Mouse (Mus musculus) neural tube, embryonic 12.5 days (tissue): ENCODE measurements around the gene Rnaseh2c. TPM values are rescaled to one million over a fixed set of nuclear protein-coding genes. Genes with fewer than 3 reads are reported as not detected.

Experiments used
- ATAC-seq: fragments of 200-750 bp; cut with Nextera tagmentation; 2 replicates; pipeline ENCODE4 v1.8.0; 2017; ENCODE audit warnings: low read depth, mild to moderate bottlenecking, moderate TSS enrichment, moderate library complexity; ENCODE audit not compliant: low FRiP score
- H3K27ac ChIP-seq: fragments of 300-500 bp; sonication (generic); 2 replicates; pipeline ENCODE4 v1.5.1; 2016
- H3K27me3 ChIP-seq: fragments of 300-500 bp; sonication (generic); replicated peaks from 2 replicates; pipeline ENCODE4 v1.6.1; 2016; ENCODE audit warnings: mild to moderate bottlenecking
- H3K36me3 ChIP-seq: fragments of 300-500 bp; sonication (generic); 2 replicates; pipeline ENCODE4 v1.6.1; 2016; ENCODE audit warnings: mild to moderate bottlenecking
- H3K4me1 ChIP-seq: fragments of 300-500 bp; sonication (generic); 2 replicates; pipeline ENCODE4 v1.6.1; 2016
- H3K4me2 ChIP-seq: fragments of 300-500 bp; sonication (generic); replicated peaks from 2 replicates; pipeline ENCODE4 v1.6.1; 2016; ENCODE audit warnings: mild to moderate bottlenecking
- H3K4me3 ChIP-seq: fragments of 300-500 bp; sonication (generic); 2 replicates; pipeline ENCODE4 v1.5.1; 2016
- H3K9ac ChIP-seq: fragments of 300-500 bp; sonication (generic); 2 replicates; pipeline ENCODE4 v1.6.1; 2016; ENCODE audit warnings: mild to moderate bottlenecking
- H3K9me3 ChIP-seq: fragments of 300-500 bp; sonication (generic); 2 replicates; pipeline ENCODE4 v1.6.1; 2016; ENCODE audit warnings: mild to moderate bottlenecking
- WGBS: fragments of 180-500 bp; shearing (Covaris S2); methylation state at CpG from one replicate; pipeline ENCODE4 v1.1.7; 2016; 5-methylcytosine and 5-hydroxymethylcytosine counted together
- polyA plus RNA-seq: library from polyadenylated mRNA; unstranded; fragments of >200 nt; fragmentation: Nextera tagmentation; extraction: Ambion mirVana; gene quantifications from 2 replicates; pipeline ENCODE4 v1.2.1, GENCODE M21; 2016

The Rnaseh2c gene
- polyA plus RNA-seq, 1 experiment from 2014 or later, result 140 TPM

DNA sequence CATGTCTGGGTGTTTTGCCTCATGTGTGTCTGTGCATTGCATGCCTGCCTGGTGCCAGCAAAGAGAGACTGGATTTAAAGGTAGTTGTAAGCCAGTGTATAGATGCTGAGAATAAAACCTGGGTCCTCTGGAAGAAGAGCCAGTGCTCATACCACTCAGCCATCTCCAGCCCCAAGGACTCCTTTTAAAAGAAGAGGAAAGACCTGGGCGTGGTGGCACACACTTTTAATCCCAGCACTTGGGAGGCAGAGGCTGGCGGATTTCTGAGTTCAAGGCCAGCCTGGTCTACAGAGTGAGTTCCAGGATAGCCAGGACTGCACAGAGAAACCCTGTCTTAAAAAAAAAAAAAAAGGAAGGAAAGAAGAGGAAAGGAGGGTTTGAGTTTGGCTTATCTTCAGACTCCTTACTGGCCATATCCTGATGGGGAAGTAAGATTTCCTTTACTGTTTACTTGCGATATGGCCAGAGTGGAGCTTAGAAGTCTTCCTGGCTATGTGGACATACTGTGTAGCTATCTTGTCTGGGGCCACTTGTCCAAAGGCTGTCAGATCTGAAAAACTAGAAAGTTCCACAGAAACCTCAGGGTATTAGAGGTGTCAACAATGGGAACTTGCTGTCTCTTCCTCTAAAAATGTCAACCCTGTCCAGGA, 11.2 kb downstream of the Rnaseh2c start:
- ATAC-seq, result no peak
- no peak overlapping the region for H3K27ac ChIP-seq
- 80% methylated on average over 3 of the region's 3 CpGs for WGBS

DNA sequence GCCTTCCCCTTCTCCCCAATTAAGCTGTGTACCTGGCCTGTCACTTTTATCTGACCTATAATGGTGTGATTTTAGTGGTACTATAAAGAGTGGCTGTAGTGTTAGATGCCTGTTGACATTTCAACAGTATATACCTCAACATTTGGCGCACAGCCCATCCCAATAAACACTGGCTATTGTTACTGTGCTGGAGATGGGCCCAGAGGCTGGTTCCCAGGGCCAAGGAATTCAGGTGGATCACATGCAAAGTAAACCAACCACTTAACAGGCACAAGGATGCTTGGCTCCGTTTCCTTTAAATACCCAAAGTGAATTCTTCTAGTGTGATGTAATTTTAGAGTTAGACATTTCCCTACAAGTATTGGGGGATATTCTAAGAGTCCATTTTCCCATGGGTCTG, 13.3 kb downstream of the Rnaseh2c start:
- no peak overlapping the region for H3K4me3 ChIP-seq
- no peak overlapping the region for H3K9ac ChIP-seq
- H3K4me1 ChIP-seq, result peaks cover 7% of the 10 kb centered on the region; the same call in 1 of the 2 replicates
- H3K9me3 ChIP-seq, result no peaks in the 10 kb centered on the region
- 73% methylated on average over 2 of the region's 2 CpGs for WGBS
- 0 out of 2 replicates have a peak, but pooled peaks cover 4% of the 10 kb centered on the region for H3K27me3 ChIP-seq
- no peaks in the 10 kb centered on the region for H3K36me3 ChIP-seq
- H3K27ac ChIP-seq, result no peak overlapping the region
- no peak overlapping the region for H3K4me2 ChIP-seq
- ATAC-seq, result no peak

More for the DNA sequence above, 11.2 kb downstream of the Rnaseh2c start:
- Histone ChIP-seq H3K4me3 (no peak overlapping the region), H3K9ac (no peak overlapping the region), H3K36me3 (peaks cover 10% of the 10 kb centered on the region), H3K4me1 (peaks cover 21% of the 10 kb centered on the region), H3K9me3 (no peaks in the 10 kb centered on the region), H3K4me2 (no peak overlapping the region), H3K27me3 (0 out of 2 replicates have a peak, but pooled peaks cover 4% of the 10 kb centered on the region)

DNA sequence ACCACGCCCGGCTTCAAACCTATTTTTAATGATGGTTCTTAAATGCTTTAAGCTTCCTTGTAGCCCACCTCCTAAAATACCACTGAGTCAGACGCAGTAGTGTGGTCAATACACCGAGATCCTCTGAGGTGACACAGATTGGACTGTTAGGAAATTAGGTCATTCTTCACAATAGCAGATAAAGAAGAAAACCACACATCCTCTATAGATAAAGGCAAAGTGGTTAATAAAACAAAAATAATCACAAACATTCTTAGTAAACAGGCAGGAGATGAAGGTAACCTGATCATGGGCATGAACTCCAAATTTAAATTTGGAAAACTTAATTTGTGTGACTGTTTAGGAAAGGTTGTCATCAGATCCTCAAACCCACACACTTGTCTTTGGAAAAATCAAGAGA, 18.3 kb downstream of the Rnaseh2c start:
- Histone ChIP-seq H3K4me2 (no peak overlapping the region), H3K9ac (no peak overlapping the region), H3K27ac (no peak overlapping the region), H3K36me3 (no peaks in the 10 kb centered on the region), H3K27me3 (0 out of 2 replicates have a peak, but pooled peaks cover 4% of the 10 kb centered on the region), H3K9me3 (no peaks in the 10 kb centered on the region), H3K4me1 (no peaks in the 10 kb centered on the region), H3K4me3 (no peak overlapping the region)
- ATAC-seq, result no peak
- WGBS, result 82% methylated on average over 4 of the region's 4 CpGs

DNA sequence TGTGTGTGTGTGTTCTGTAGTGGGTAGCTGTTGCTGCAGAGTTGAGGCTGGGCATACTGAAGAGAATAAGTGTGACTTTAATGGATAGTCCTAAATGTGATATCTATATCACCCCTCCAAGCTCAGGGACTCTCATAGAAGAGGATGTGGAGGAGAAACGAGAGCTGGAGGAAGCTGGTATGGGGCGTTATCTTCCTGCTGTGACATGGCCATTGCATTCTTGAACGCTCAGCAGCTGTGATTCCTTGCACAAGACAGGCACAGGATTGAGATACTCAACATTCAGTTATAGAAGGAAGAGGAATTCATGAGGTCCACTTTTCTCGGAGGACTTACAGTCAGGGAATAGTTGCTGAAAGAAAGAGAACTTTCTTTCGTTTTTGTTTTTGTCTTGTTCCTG, 20.2 kb downstream of the Rnaseh2c start:
- no peak overlapping the region for H3K4me3 ChIP-seq
- H3K4me1 ChIP-seq, result no peaks in the 10 kb centered on the region
- H3K36me3 ChIP-seq, result no peaks in the 10 kb centered on the region
- no peaks in the 10 kb centered on the region for H3K9me3 ChIP-seq
- H3K9ac ChIP-seq, result no peak overlapping the region
- H3K27me3 ChIP-seq, result no peaks in the 10 kb centered on the region
- WGBS, result 80% methylated on average over 5 of the region's 5 CpGs
- ATAC-seq, result no peak
- H3K4me2 ChIP-seq, result no peak overlapping the region
- no peak overlapping the region for H3K27ac ChIP-seq

DNA sequence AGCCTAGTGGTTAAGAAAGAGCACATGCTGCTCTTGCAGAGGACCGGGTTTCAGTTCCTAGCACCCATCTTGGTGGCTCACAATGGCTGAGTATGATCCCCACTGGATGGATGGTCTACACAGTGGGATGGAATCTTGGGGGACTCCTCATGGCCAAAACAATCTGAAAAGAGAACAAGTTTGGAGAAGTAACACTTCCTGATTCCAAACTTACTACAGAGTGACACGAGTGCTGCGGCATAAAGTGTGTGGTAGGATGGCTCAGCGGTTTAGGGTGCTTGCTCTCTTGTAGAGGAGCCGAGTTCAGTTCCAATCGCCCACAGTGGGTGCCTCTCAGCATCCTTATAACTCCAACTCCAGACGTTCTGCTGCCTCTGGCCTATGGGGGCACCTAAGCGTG, 23.6 kb downstream of the Rnaseh2c start:
- WGBS, result 91% methylated on average over 8 of the region's 8 CpGs
- H3K9ac ChIP-seq, result no peak overlapping the region
- ATAC-seq, result no peak
- no peak overlapping the region for H3K4me3 ChIP-seq
- H3K36me3 ChIP-seq, result no peaks in the 10 kb centered on the region
- no peaks in the 10 kb centered on the region for H3K27me3 ChIP-seq
- H3K4me1 ChIP-seq, result no peaks in the 10 kb centered on the region
- no peak overlapping the region for H3K4me2 ChIP-seq
- no peak overlapping the region for H3K27ac ChIP-seq
- H3K9me3 ChIP-seq, result no peaks in the 10 kb centered on the region

DNA sequence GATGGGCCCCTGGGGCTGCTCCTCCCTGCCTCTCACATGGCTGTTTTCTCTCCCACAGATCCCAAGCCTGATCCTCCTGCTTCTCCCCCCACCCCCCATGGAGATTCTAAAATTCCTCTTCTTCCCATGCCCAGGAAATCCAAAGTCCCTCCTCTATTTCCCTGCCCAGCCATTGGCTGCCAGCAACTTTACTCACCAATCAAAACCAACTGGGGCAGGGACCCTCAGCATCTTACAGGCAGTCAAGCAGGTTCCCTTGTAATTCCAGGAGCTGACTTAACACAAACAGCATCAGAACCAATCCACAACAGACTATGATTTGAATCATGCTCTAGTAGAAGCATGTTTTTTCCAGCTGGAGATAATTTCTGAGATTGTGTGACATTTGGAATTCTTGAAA, 28.2 kb downstream of the Rnaseh2c start:
- Histone ChIP-seq H3K4me2 (no peak overlapping the region), H3K9me3 (no peaks in the 10 kb centered on the region), H3K4me3 (no peak overlapping the region), H3K36me3 (no peaks in the 10 kb centered on the region), H3K9ac (no peak overlapping the region), H3K27ac (no peak overlapping the region), H3K27me3 (no peaks in the 10 kb centered on the region), H3K4me1 (no peaks in the 10 kb centered on the region)
- ATAC-seq, result no peak

DNA sequence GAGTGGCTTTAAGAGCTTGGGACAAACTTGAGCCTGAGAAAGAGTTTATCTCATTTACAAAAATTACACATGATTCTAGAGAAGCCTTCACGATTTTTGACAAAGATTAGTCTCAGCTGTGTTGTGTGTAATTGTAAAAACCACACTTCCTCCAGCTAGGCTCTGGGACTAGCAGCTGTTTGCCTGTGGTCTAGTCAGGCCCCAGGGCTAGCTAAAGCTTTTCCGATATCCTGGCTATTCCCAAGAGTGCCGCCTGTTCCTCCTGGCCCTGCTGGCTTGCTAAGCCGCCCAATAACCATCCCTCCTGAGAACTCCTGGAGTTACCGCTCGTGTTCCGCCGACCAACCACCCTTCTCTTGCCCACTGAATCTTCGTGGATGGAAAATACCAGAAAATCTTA, 30.4 kb downstream of the Rnaseh2c start:
- no peak overlapping the region for H3K9ac ChIP-seq
- WGBS, result 72% methylated on average over 9 of the region's 9 CpGs
- H3K4me3 ChIP-seq, result no peak overlapping the region
- no peaks in the 10 kb centered on the region for H3K9me3 ChIP-seq
- no peaks in the 10 kb centered on the region for H3K36me3 ChIP-seq
- H3K27ac ChIP-seq, result no peak overlapping the region
- no peaks in the 10 kb centered on the region for H3K27me3 ChIP-seq
- peaks cover 6% of the 10 kb centered on the region for H3K4me1 ChIP-seq
- no peak overlapping the region for H3K4me2 ChIP-seq
- ATAC-seq, result no peak

DNA sequence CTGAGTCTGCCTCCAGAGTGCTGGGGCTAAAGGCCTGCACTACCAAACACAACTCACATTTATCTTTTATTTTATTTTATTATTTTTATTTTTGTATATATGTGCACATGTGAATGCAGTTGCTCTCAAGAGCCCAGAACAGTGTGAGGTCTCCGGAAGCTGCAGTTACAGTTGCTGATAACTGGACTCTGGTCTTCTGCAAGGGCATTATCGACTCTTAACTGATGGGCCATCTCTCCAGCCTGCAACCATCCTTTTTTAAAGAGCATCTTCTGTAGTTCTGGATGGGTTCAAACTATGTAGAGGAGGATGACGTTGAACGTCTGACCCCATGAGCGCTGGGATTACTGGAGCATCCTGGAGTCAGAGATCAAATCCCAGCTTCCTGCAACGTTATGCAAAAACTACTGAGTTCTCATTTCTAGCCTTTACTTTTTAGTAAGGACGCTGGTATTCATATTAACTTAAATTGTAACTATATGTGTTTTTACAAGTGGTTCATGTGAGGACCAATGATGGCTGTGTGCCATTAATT, 34.4 kb downstream of the Rnaseh2c start:
- peaks cover 19% of the 10 kb centered on the region for H3K36me3 ChIP-seq
- H3K27me3 ChIP-seq, result no peaks in the 10 kb centered on the region
- no peak overlapping the region for H3K27ac ChIP-seq
- H3K9me3 ChIP-seq, result no peaks in the 10 kb centered on the region
- H3K4me3 ChIP-seq, result no peak overlapping the region
- peaks cover 15% of the 10 kb centered on the region for H3K4me1 ChIP-seq
- ATAC-seq, result no peak
- no peak overlapping the region for H3K9ac ChIP-seq
- no peak overlapping the region; the same call in 1 of the 2 replicates for H3K4me2 ChIP-seq
- WGBS, result 85% methylated on average over 7 of the region's 7 CpGs

DNA sequence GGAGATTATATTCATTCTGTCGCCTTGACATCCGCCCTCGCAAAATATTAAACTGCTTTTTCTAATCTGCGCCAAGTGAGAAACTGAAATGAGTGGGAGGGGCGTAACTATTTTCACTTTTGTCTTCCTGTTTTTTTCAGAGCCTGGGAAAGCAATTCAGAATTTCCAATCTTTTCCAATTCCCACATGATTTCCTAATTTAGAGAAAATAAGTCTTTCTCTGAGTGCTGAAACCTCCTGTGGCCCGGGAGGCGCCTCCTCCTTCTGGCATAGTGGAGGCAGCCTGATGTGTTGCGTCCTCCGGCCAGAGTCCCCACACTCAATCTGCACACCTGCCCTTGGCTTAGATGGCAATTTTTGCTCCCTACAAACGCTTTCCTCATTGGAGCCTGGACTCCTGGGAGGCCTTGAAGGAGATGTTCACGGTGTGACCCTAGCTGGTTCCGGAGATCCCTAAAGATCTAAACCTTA, 34.9 kb downstream of the Rnaseh2c start:
- WGBS, result 49% methylated on average over 12 of the region's 12 CpGs
- Histone ChIP-seq H3K36me3 (peaks cover 24% of the 10 kb centered on the region), H3K4me2 (peak overlapping the region; percentile 79), H3K4me3 (peak overlapping the region; percentile 84), H3K27ac (peak overlapping the region; percentile 80; the same call in 1 of the 2 replicates), H3K9ac (peak overlapping the region; percentile 75), H3K9me3 (no peaks in the 10 kb centered on the region), H3K27me3 (no peaks in the 10 kb centered on the region), H3K4me1 (peaks cover 15% of the 10 kb centered on the region)
- ATAC-seq, result no peak

DNA sequence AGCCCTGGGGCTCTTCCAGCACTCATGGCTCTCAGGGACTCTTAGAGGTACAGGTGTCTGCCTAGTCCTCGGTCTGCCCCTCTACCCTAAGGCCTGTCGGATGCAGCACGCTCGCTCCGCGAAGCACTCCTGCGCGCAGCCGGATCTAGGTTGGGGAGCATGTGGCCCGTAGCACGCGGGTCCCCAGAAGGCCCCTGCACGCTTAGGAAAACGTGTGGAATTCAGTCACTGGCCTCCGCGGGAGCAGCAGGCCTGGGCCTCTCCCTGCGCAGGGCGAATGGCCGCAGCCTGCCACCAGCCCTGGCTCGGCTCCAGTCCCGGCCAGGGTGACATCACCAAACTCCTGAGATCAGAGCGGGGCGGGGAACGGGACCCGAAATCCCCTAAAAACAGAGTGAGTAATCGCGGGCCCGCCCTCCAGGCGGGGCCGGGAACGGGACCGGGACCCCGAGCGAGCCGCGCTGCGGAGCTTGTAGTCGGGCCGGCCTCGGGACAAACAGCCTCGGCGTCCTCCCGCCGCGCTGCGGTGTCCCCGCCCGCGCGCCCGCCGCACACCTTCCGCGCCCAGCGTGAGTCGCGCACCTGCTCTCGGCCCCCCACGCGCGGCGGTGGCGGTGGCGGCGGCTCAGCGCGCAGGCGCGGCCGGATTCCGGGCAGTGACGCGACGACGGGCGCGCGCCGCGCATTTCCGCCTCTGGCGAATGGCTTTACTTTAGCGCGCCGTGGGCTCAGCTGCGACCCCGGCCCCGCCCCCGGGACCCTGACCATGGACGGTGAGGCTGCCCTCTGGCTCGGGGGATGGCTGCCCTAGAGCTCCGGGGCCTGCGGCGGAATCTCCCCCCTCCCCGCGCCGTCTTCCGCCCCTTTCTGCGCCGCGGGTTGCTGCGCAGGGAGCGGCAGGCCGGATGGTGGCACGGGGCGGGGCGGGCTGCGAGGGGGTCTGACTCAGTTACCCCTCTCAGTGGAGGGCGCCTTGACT, 35.7 kb downstream of the Rnaseh2c start, which contains the start of gene Rela:
TSS of gene Rela (plus strand) at position 415 of the 979 bp plus-strand sequence.
- peaks cover 15% of the 10 kb centered on the region for H3K4me1 ChIP-seq
- H3K27ac ChIP-seq, result peak within 1 kb of the TSS; percentile 80
- H3K9me3 ChIP-seq, result no peaks in the 10 kb centered on the region
- H3K36me3 ChIP-seq, result peaks cover 31% of the 10 kb centered on the region
- H3K4me2 ChIP-seq, result peak within 1 kb of the TSS; percentile 79
- H3K4me3 ChIP-seq, result peak within 1 kb of the TSS; percentile 84
- H3K27me3 ChIP-seq, result no peaks in the 10 kb centered on the region
- under 1% methylated on average over 108 of the region's 109 CpGs for WGBS
- peak within 1 kb of the TSS; percentile 75 for H3K9ac ChIP-seq
- ATAC-seq, result peak; percentile 80

DNA sequence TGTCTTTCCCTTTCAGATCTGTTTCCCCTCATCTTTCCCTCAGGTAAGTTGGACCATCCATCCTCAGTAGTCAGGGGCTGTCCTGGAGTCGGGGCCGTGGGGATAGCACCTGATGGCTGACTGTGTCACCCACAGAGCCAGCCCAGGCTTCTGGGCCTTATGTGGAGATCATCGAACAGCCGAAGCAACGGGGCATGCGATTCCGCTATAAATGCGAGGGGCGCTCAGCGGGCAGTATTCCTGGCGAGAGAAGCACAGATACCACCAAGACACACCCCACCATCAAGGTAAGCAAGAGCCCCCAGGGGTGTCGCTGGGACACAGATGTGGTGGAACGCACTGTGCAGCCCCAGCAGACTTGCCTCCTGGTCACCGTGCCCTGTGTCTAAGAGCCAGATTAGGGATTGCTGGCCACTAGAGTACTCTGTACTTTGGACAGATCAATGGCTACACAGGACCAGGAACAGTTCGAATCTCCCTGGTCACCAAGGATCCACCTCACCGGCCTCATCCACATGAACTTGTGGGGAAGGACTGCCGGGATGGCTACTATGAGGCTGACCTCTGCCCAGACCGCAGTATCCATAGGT, 36.8 kb downstream of the Rnaseh2c start:
- Histone ChIP-seq H3K4me3 (peak overlapping the region; percentile 84), H3K9ac (peak overlapping the region; percentile 75), H3K9me3 (no peaks in the 10 kb centered on the region), H3K27me3 (no peaks in the 10 kb centered on the region), H3K4me1 (peaks cover 15% of the 10 kb centered on the region), H3K27ac (no peak overlapping the region), H3K36me3 (peaks cover 42% of the 10 kb centered on the region), H3K4me2 (peak overlapping the region; percentile 79)
- no peak for ATAC-seq
- 91% methylated on average over 18 of the region's 18 CpGs for WGBS

DNA sequence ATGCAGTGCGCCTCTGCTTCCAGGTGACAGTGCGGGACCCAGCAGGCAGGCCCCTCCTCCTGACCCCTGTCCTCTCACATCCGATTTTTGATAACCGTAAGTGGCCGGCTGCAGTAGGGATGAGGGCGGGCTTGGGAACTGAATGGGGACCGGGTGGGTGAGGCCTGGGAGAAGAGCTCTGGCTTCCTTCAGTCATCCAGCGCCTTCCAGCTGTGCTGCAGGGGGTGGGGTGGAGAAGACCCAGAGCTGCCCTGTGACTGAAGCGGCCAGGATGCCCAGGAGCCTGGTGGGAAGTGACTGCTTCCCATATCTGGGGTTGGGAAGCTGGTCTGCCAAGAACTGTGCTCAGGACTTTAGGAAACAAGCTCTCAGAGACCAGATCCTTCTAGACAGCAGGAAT, 38.7 kb downstream of the Rnaseh2c start:
- H3K4me2 ChIP-seq, result no peak overlapping the region
- H3K27ac ChIP-seq, result no peak overlapping the region
- H3K27me3 ChIP-seq, result no peaks in the 10 kb centered on the region

More for the DNA sequence above, 38.7 kb downstream of the Rnaseh2c start:
- no peaks in the 10 kb centered on the region for H3K9me3 ChIP-seq
- peaks cover 57% of the 10 kb centered on the region for H3K36me3 ChIP-seq
- no peak overlapping the region for H3K4me3 ChIP-seq
- no peak for ATAC-seq
- 73% methylated on average over 9 of the region's 9 CpGs for WGBS
- H3K4me1 ChIP-seq, result peaks cover 15% of the 10 kb centered on the region
- H3K9ac ChIP-seq, result 0 out of 2 replicates have a peak overlapping the region, but pooled peaks have one; percentile 26
